Mouse (Mus musculus) erythroblast, embryonic 14.5 days (primary cell): ENCODE results near the gene Atf2.

Source experiments
- GATA1 ChIP-seq: IDR thresholded peaks from 2 replicates; pipeline ENCODE4 v1.6.1; 2012; ENCODE audit warnings: low read length, inconsistent platforms, mixed read lengths
- TAL1 ChIP-seq: IDR thresholded peaks from 3 replicates; pipeline ENCODE4 v1.6.1; 2012; ENCODE audit warnings: low read length, inconsistent platforms, mixed read lengths

GRCm38 (mm10) chr2:73912264-73912663 lies 19.8 kb upstream of the Atf2 start:
- no peak for TF ChIP-seq TAL1
- TF ChIP-seq GATA1: no peak
